Mouse (Mus musculus) midbrain, embryonic 16.5 days (tissue): Measurements from ENCODE around the gene Pacs2. TPM values are rescaled to one million over a fixed set of nuclear protein-coding genes. Genes with fewer than 3 reads are reported as not detected.

Experiments
- ATAC-seq: fragments of 200-750 bp; cut with Nextera tagmentation; 2 replicates; pipeline ENCODE4 v1.8.0; 2017; ENCODE audit warnings: moderate TSS enrichment
- H3K27ac ChIP-seq: fragments of 300-500 bp; sonication (generic); 2 replicates; pipeline ENCODE4 v1.5.1; 2014; ENCODE audit warnings: mild to moderate bottlenecking, low read length, mixed read lengths
- H3K27me3 ChIP-seq: fragments of 300-500 bp; sonication (generic); 2 replicates; pipeline ENCODE4 v1.6.1; 2014; ENCODE audit warnings: low read depth, low read length, mixed read lengths; ENCODE audit not compliant: control insufficient read depth, insufficient read depth
- H3K36me3 ChIP-seq: fragments of 300-500 bp; sonication (generic); 2 replicates; pipeline ENCODE4 v1.6.1; 2014; ENCODE audit warnings: mild to moderate bottlenecking, low read length, moderate library complexity, mixed read lengths; ENCODE audit not compliant: control insufficient read depth, insufficient read depth
- H3K4me1 ChIP-seq: fragments of 300-500 bp; sonication (generic); 2 replicates; pipeline ENCODE4 v1.6.1; 2014; ENCODE audit warnings: mild to moderate bottlenecking, low read length, mixed read lengths; ENCODE audit not compliant: control insufficient read depth, insufficient read depth
- H3K4me2 ChIP-seq: fragments of 300-500 bp; sonication (generic); 2 replicates; pipeline ENCODE4 v1.6.1; 2014; ENCODE audit warnings: mild to moderate bottlenecking, low read length, mixed read lengths
- H3K4me3 ChIP-seq: fragments of 300-500 bp; sonication (generic); 2 replicates; pipeline ENCODE4 v1.5.1; 2014; ENCODE audit warnings: low read depth, mild to moderate bottlenecking, low read length, moderate library complexity, mixed read lengths
- H3K9ac ChIP-seq: fragments of 300-500 bp; sonication (generic); 2 replicates; pipeline ENCODE4 v1.6.1; 2014; ENCODE audit warnings: low read depth, low read length, mixed read lengths
- H3K9me3 ChIP-seq: fragments of 300-500 bp; sonication (generic); replicated peaks from 2 replicates; pipeline ENCODE4 v1.6.1; 2014; ENCODE audit warnings: mild to moderate bottlenecking, low read length, mixed read lengths; ENCODE audit not compliant: control insufficient read depth, poor library complexity, severe bottlenecking
- WGBS: fragments of 180-500 bp; shearing (Covaris S2); extraction: QIAGEN DNeasy Blood & Tissue Kit; methylation state at CpG from one replicate; pipeline ENCODE4 v1.1.7; 2014; 5-methylcytosine and 5-hydroxymethylcytosine counted together
- microRNA-seq: library from miRNA; unstranded; fragments of <30 nt; microRNA quantifications from one replicate; pipeline ENCODE4, GENCODE M21; 2017
- polyA plus RNA-seq: library from polyadenylated mRNA; unstranded; fragments of >200 nt; fragmentation: Nextera tagmentation; extraction: Ambion mirVana; gene quantifications from 2 replicates; pipeline ENCODE4 v1.2.1, GENCODE M21; 2015

Pacs2 gene
- polyA plus RNA-seq, 1 experiment from 2014 or later: 27.6 TPM

GRCm38 (mm10) chr12:113108528-113109283, 94.4 kb downstream of the Pacs2 start:
- peak; percentile 9; the same call in 1 of the 2 replicates for ATAC-seq
- H3K36me3 ChIP-seq: no peaks in the 10 kb centered on the region
- 83% methylated on average over 17 of the region's 17 CpGs for WGBS
- no peak overlapping the region for H3K4me2 ChIP-seq
- H3K4me1 ChIP-seq: no peaks in the 10 kb centered on the region
- H3K9me3 ChIP-seq: no peaks in the 10 kb centered on the region; the same call in 1 of the 2 replicates
- no peak overlapping the region for H3K4me3 ChIP-seq
- no peak overlapping the region for H3K9ac ChIP-seq
- no peak overlapping the region for H3K27ac ChIP-seq
- no peaks in the 10 kb centered on the region for H3K27me3 ChIP-seq

GRCm38 (mm10) chr12:113109801-113110200, 95.5 kb downstream of the Pacs2 start:
- Histone ChIP-seq H3K36me3 (0 out of 2 replicates have a peak, but pooled peaks cover 5% of the 10 kb centered on the region), H3K9ac (no peak overlapping the region), H3K9me3 (no peaks in the 10 kb centered on the region; the same call in 1 of the 2 replicates), H3K4me2 (no peak overlapping the region), H3K4me3 (no peak overlapping the region), H3K4me1 (no peaks in the 10 kb centered on the region), H3K27me3 (no peaks in the 10 kb centered on the region), H3K27ac (no peak overlapping the region)
- WGBS: 86% methylated on average over 10 of the region's 10 CpGs
- no peak for ATAC-seq

- ATAC-seq: no peak
- H3K4me1 ChIP-seq: no peaks in the 10 kb centered on the region
- WGBS: 90% methylated on average over 4 of the region's 4 CpGs
- no peak overlapping the region for H3K4me2 ChIP-seq
- no peaks in the 10 kb centered on the region for H3K9me3 ChIP-seq
- no peak overlapping the region for H3K27ac ChIP-seq
- H3K36me3 ChIP-seq: peaks cover 13% of the 10 kb centered on the region
- no peak overlapping the region for H3K4me3 ChIP-seq
- H3K27me3 ChIP-seq: no peaks in the 10 kb centered on the region
- H3K9ac ChIP-seq: no peak overlapping the region
Measured at GRCm38 (mm10) chr12:113114141-113114540, 99.8 kb downstream of the Pacs2 start.

- no peak for ATAC-seq
- Histone ChIP-seq H3K4me3 (no peak overlapping the region), H3K4me2 (no peak overlapping the region), H3K27ac (no peak overlapping the region), H3K4me1 (no peaks in the 10 kb centered on the region), H3K9ac (no peak overlapping the region), H3K9me3 (no peaks in the 10 kb centered on the region), H3K36me3 (peaks cover 13% of the 10 kb centered on the region), H3K27me3 (no peaks in the 10 kb centered on the region)
- 89% methylated on average over 16 of the region's 16 CpGs for WGBS
Measured at GRCm38 (mm10) chr12:113114856-113115538, 100.7 kb downstream of the Pacs2 start.

- H3K27me3 ChIP-seq: no peaks in the 10 kb centered on the region
- H3K4me3 ChIP-seq: no peak overlapping the region
- ATAC-seq: peak; percentile 52
- no peaks in the 10 kb centered on the region for H3K9me3 ChIP-seq
- H3K27ac ChIP-seq: no peak overlapping the region
- no peaks in the 10 kb centered on the region for H3K4me1 ChIP-seq
- no peak overlapping the region for H3K9ac ChIP-seq
- peaks cover 27% of the 10 kb centered on the region for H3K36me3 ChIP-seq
- no peak overlapping the region for H3K4me2 ChIP-seq
- 87% methylated on average over 20 of the region's 20 CpGs for WGBS
Measured at GRCm38 (mm10) chr12:113119516-113120410, 105.5 kb downstream of the Pacs2 start.

Small RNA genes lying within 50 kb of the gene (microRNA-seq; reads per million reads assigned to microRNA genes)
- gene Gm44471: not detected

Other genes starting within 250 kb of the Pacs2 start
- 1.4 and 2.0 TPM in 2 replicates for gene Ahnak2, start 211.9 kb upstream of the Pacs2 start, polyA plus RNA-seq
- gene Clba1, start 205.6 kb upstream of the Pacs2 start, polyA plus RNA-seq: 25.2 and 26.1 TPM in 2 replicates
- gene Cdca4, start 185.1 kb upstream of the Pacs2 start, polyA plus RNA-seq: 32.6 and 37.6 TPM in 2 replicates
- 0.14 TPM in 1 of 2 replicates, not detected in the other for gene Gpr132, start 146.3 kb upstream of the Pacs2 start, polyA plus RNA-seq
- 10.4 and 14.8 TPM in 2 replicates for gene Jag2, start 84.7 kb upstream of the Pacs2 start, polyA plus RNA-seq
- 48.0 and 53.1 TPM in 2 replicates for gene Nudt14, start 72.4 kb upstream of the Pacs2 start, polyA plus RNA-seq
- gene Btbd6, start 38.0 kb upstream of the Pacs2 start, polyA plus RNA-seq: 55.5 and 58.8 TPM in 2 replicates
- gene Brf1, start 13.8 kb upstream of the Pacs2 start, polyA plus RNA-seq: 44.2 and 46.5 TPM in 2 replicates
- gene Tex22, start 60.0 kb downstream of the Pacs2 start, polyA plus RNA-seq: not detected in 2 replicates
- 14.4 and 15.9 TPM in 2 replicates for gene Mta1, start 83.8 kb downstream of the Pacs2 start, polyA plus RNA-seq
- gene Crip2, start 125.7 kb downstream of the Pacs2 start, polyA plus RNA-seq: 369 and 395 TPM in 2 replicates
- 16.8 and 23.3 TPM in 2 replicates for gene Crip1, start 131.8 kb downstream of the Pacs2 start, polyA plus RNA-seq
- 11.0 and 11.4 TPM in 2 replicates for gene Tedc1, start 141.9 kb downstream of the Pacs2 start, polyA plus RNA-seq
- 47.2 and 50.3 TPM in 2 replicates for gene Tmem121, start 171.4 kb downstream of the Pacs2 start, polyA plus RNA-seq